Mouse (Mus musculus) CH12.LX (cell line): ENCODE results near the gene Esam. TPM values are rescaled to one million over a fixed set of nuclear protein-coding genes. Genes with fewer than 3 reads are reported as not detected.

Experiments used
- DNase-seq: peaks from one replicate; pipeline ENCODE4 v3.0.0-alpha.2; 2013; ENCODE audit errors: extremely low read depth
- H3K27ac ChIP-seq: 2 replicates; pipeline ENCODE4 v1.5.1; 2012; ENCODE audit warnings: low read depth, mild to moderate bottlenecking, control low read depth, moderate library complexity; ENCODE audit not compliant: insufficient read depth
- H3K27me3 ChIP-seq: replicated peaks from 2 replicates; pipeline ENCODE3; 2012; ENCODE audit warnings: inconsistent platforms
- H3K36me3 ChIP-seq, 2 experiments: replicated peaks in 1 of 2; 2 replicates each; pipeline versions ENCODE3 to v1.6.1; 2012; ENCODE audit warnings: inconsistent platforms in 1 of 2, low read length in 1 of 2, mild to moderate bottlenecking in 1 of 2, mixed read lengths in 1 of 2, moderate library complexity in 1 of 2; ENCODE audit not compliant: control insufficient read depth in 1 of 2, insufficient read depth in 1 of 2
- H3K4me1 ChIP-seq, 2 experiments: 2 replicates each; pipeline ENCODE4 v1.6.1; 2012; ENCODE audit warnings: inconsistent platforms in 1 of 2, moderate library complexity in 1 of 2; ENCODE audit not compliant: insufficient read depth in 2 of 2, control insufficient read depth in 1 of 2
- H3K4me2 ChIP-seq: 2 replicates; pipeline ENCODE4 v1.6.1; 2012; ENCODE audit warnings: low read depth, mild to moderate bottlenecking, control low read depth; ENCODE audit not compliant: poor library complexity, insufficient read depth, severe bottlenecking
- H3K4me3 ChIP-seq, 3 experiments: fragments of 150-350 bp in 1 of 3; sonication (generic) in 1 of 3; replicated peaks in 1 of 3; 2 replicates each; pipeline versions ENCODE3 to v1.5.1; 2011 to 2012; ENCODE audit warnings: low read depth in 2 of 3, low read length in 2 of 3, mild to moderate bottlenecking in 2 of 3, moderate library complexity in 2 of 3, control low read depth in 1 of 3, improper control_type of control experiment in 1 of 3, inconsistent platforms in 1 of 3, mixed read lengths in 1 of 3; ENCODE audit not compliant: poor library complexity in 1 of 3
- H3K79me2 ChIP-seq: replicated peaks from 2 replicates; pipeline ENCODE4 v1.6.1; 2012; ENCODE audit warnings: mild to moderate bottlenecking, moderate library complexity; ENCODE audit not compliant: control insufficient read depth, poor library complexity, insufficient read depth, severe bottlenecking; ENCODE audit errors: extremely low read depth
- H3K9ac ChIP-seq: 2 replicates; pipeline ENCODE4 v1.6.1; 2012; ENCODE audit warnings: low read depth, mild to moderate bottlenecking, control low read depth, moderate library complexity; ENCODE audit not compliant: insufficient read depth
- H3K9me3 ChIP-seq: replicated peaks from 2 replicates; pipeline ENCODE3; 2012; ENCODE audit warnings: low read length, inconsistent platforms, mixed read lengths
- CTCF ChIP-seq, 2 experiments: IDR thresholded peaks in 1 of 2; conservative IDR thresholded peaks in 1 of 2; 2 replicates each; pipeline ENCODE4 v1.5.1; 2011 to 2012; ENCODE audit warnings: low read depth in 2 of 2, low read length in 2 of 2, improper control_type of control experiment in 1 of 2, inconsistent platforms in 1 of 2, mild to moderate bottlenecking in 1 of 2, moderate library complexity in 1 of 2
- ETS1 ChIP-seq: conservative IDR thresholded peaks from 2 replicates; pipeline ENCODE4 v1.6.1; 2012; ENCODE audit warnings: low read depth, mild to moderate bottlenecking, inconsistent platforms, low read length, improper control_type of control experiment, moderate library complexity
- HCFC1 ChIP-seq: IDR thresholded peaks from 2 replicates; pipeline ENCODE4 v1.6.1; 2012; ENCODE audit warnings: low read depth, mild to moderate bottlenecking, inconsistent platforms, low read length, improper control_type of control experiment
- JUN ChIP-seq: IDR thresholded peaks from 2 replicates; pipeline ENCODE4 v1.6.1; 2011; ENCODE audit warnings: low read depth, mild to moderate bottlenecking, low read length, improper control_type of control experiment, moderate library complexity; ENCODE audit not compliant: insufficient read depth
- JUND ChIP-seq: conservative IDR thresholded peaks from 2 replicates; pipeline ENCODE4 v1.6.1; 2011; ENCODE audit warnings: low read depth, low read length, improper control_type of control experiment
- KAT2A ChIP-seq: IDR thresholded peaks from 2 replicates; pipeline ENCODE4 v1.6.1; 2012; ENCODE audit warnings: low read length, improper control_type of control experiment, inconsistent platforms; ENCODE audit not compliant: insufficient replicate concordance
- MAX ChIP-seq: IDR thresholded peaks from 2 replicates; pipeline ENCODE4 v1.6.1; 2011; ENCODE audit warnings: low read length, improper control_type of control experiment
- MEF2A ChIP-seq: IDR thresholded peaks from 2 replicates; pipeline ENCODE4 v1.6.1; 2014; ENCODE audit warnings: low read depth, mild to moderate bottlenecking, inconsistent platforms, low read length, improper control_type of control experiment, borderline replicate concordance
- MXI1 ChIP-seq: IDR thresholded peaks from 2 replicates; pipeline ENCODE4 v1.6.1; 2011; ENCODE audit warnings: mild to moderate bottlenecking, low read depth, low read length, improper control_type of control experiment
- NELFE ChIP-seq: IDR thresholded peaks from 2 replicates; pipeline ENCODE4 v1.6.1; 2011; ENCODE audit warnings: low read depth, low read length, improper control_type of control experiment
- NRF1 ChIP-seq: IDR thresholded peaks from 2 replicates; pipeline ENCODE4 v1.6.1; 2014; ENCODE audit warnings: low read depth, mild to moderate bottlenecking, inconsistent platforms, low read length, improper control_type of control experiment, moderate library complexity
- PAX5 ChIP-seq: IDR thresholded peaks from 2 replicates; pipeline ENCODE4 v1.6.1; 2012; ENCODE audit warnings: low read length, inconsistent platforms, mixed read lengths
- POLR2AphosphoS2 ChIP-seq: IDR thresholded peaks from 2 replicates; pipeline ENCODE4 v1.6.1; 2011; ENCODE audit warnings: low read depth, low read length, improper control_type of control experiment
- RAD21 ChIP-seq: IDR thresholded peaks from 2 replicates; pipeline ENCODE4 v1.6.1; 2011; ENCODE audit warnings: low read depth, mild to moderate bottlenecking, low read length, improper control_type of control experiment, moderate library complexity
- SIN3A ChIP-seq: IDR thresholded peaks from 2 replicates; pipeline ENCODE4 v1.6.1; 2012; ENCODE audit warnings: low read length, improper control_type of control experiment, inconsistent platforms
- SMC3 ChIP-seq: IDR thresholded peaks from 2 replicates; pipeline ENCODE4 v1.6.1; 2011; ENCODE audit warnings: low read depth, low read length, improper control_type of control experiment
- TBP ChIP-seq: conservative IDR thresholded peaks from 2 replicates; pipeline ENCODE4 v1.6.1; 2011; ENCODE audit warnings: low read depth, low read length, improper control_type of control experiment
- ZC3H11A ChIP-seq: IDR thresholded peaks from 2 replicates; pipeline ENCODE4 v1.6.1; 2012; ENCODE audit warnings: low read depth, mild to moderate bottlenecking, inconsistent platforms, low read length, improper control_type of control experiment
- dilution Hi-C: fragments of 300-500 bp; cut with MboI; formaldehyde crosslinking; loops from 2 replicates; pipeline ENCODE4 v1.14.3; 2020; ENCODE audit warnings: low sequenced_read_pairs; ENCODE audit not compliant: extremely low pct_unique_long_range_greater_than_20kb, extremely low pct_ligation_motif_present
- in situ Hi-C: fragments of 300-500 bp; cut with MboI; formaldehyde crosslinking; loops from 3 replicates; pipeline ENCODE4 v1.14.3; 2019; ENCODE audit warnings: low sequenced_read_pairs, low pct_ligation_motif_present, low pct_unique_long_range_greater_than_20kb, mixed read lengths
- polyA plus RNA-seq: library from polyadenylated mRNA; unstranded; fragments of >175 nt; gene quantifications from 2 replicates; pipeline ENCODE4 v1.2.1, GENCODE M21; 2012; ENCODE audit warnings: low read depth; ENCODE audit not compliant: insufficient read length
- total RNA-seq, 2 experiments: library from RNA; depleted of rRNA; stranded (reverse); fragments of 300-350 nt in 1 of 2; fragments of >200 nt in 1 of 2; gene quantifications; 2 replicates each; pipeline ENCODE4 v1.2.3; 2012 to 2014

The Esam gene
- total and polyA plus RNA-seq, 3 experiments = 0.21 to 0.42 (median 0.37) TPM

GRCm38 (mm10) chr9:37512097-37512496, 15.8 kb upstream of the Esam start:
- H3K27me3 ChIP-seq = no peaks in the 10 kb centered on the region
- dilution Hi-C loops (no loop called here), in situ Hi-C loops (no loop called here)
- H3K79me2 ChIP-seq = peaks cover 3% of the 10 kb centered on the region; the same call in 1 of the 2 replicates
- H3K9me3 ChIP-seq = no peaks in the 10 kb centered on the region
- TF ChIP-seq RAD21 (peak; percentile 34), CTCF (conservative IDR thresholded peaks at IDR 0.05 in 1 of 2, IDR thresholded peaks at IDR 0.05 in 1 of 2; ENCODE audit: low read depth in 2 of 2, low read length in 2 of 2) (peak; percentile 20 to 66; a peak in 3 of 4 replicates), JUND (no peak), MEF2A (no peak), SMC3 (peak; percentile 64)
- no peak overlapping the region for H3K9ac ChIP-seq
- peaks cover 0 to 3% of the 10 kb centered on the region in 2 experiments for H3K36me3 ChIP-seq
- H3K4me1 ChIP-seq = peaks cover under 1 to 25% of the 10 kb centered on the region in 2 experiments
- peak; percentile 32 for DNase-seq
- H3K4me2 ChIP-seq = no peak overlapping the region
- no peak overlapping the region for H3K27ac ChIP-seq
- H3K4me3 ChIP-seq = no peak overlapping the region

- H3K4me3 ChIP-seq = no peak overlapping the region
- DNase-seq = no peak
- H3K9me3 ChIP-seq = no peaks in the 10 kb centered on the region
- TF ChIP-seq MXI1 (no peak), HCFC1 (no peak), SIN3A (no peak), PAX5 (no peak), ZC3H11A (no peak), JUN (no peak), TBP (no peak), JUND (no peak), NRF1 (no peak), POLR2AphosphoS2 (no peak), SMC3 (no peak), ETS1 (no peak), MAX (no peak), NELFE (no peak), KAT2A (no peak), CTCF (conservative IDR thresholded peaks at IDR 0.05 in 1 of 2, IDR thresholded peaks at IDR 0.05 in 1 of 2; ENCODE audit: low read depth in 2 of 2, low read length in 2 of 2) (no peak)
- dilution Hi-C loops = no loop called here
- H3K27ac ChIP-seq = no peak overlapping the region
- peaks cover 5 to 32% of the 10 kb centered on the region in 2 experiments for H3K4me1 ChIP-seq
- H3K4me2 ChIP-seq = no peak overlapping the region
- no peaks in the 10 kb centered on the region for H3K27me3 ChIP-seq
- peaks cover 6 to 11% of the 10 kb centered on the region in 2 experiments for H3K36me3 ChIP-seq
- in situ Hi-C loops = no loop called here
- H3K79me2 ChIP-seq = peaks cover 3% of the 10 kb centered on the region; the same call in 1 of the 2 replicates
- no peak overlapping the region for H3K9ac ChIP-seq
Observed at GRCm38 (mm10) chr9:37514456-37514855, 13.4 kb upstream of the Esam start.
